Mouse (Mus musculus) hindbrain, embryonic 16.5 days (tissue): ENCODE measurements at regions not wholly inside any gene's neighbourhood (a gene's known extent, or its start where the extent isn't known, plus 50 kb on each side); places are given as distances from the start of the nearest gene placed in this dataset.
"Not testable (repeated sequence)": the region's sequence is repeated elsewhere in the genome, so short reads cannot be mapped to it uniquely, and the experiment has no call there.

Experiments used
- ATAC-seq: fragments of 200-750 bp; cut with Nextera tagmentation; 2 replicates; pipeline ENCODE4 v1.8.0; 2017; ENCODE audit warnings: moderate TSS enrichment, moderate library complexity
- H3K27ac ChIP-seq: fragments of 300-500 bp; sonication (generic); 2 replicates; pipeline ENCODE4 v1.5.1; 2014; ENCODE audit warnings: low read depth, mild to moderate bottlenecking, control low read depth, low read length, moderate library complexity
- H3K27me3 ChIP-seq: fragments of 300-500 bp; sonication (generic); replicated peaks from 2 replicates; pipeline ENCODE4 v1.6.1; 2014; ENCODE audit warnings: low read length; ENCODE audit not compliant: control insufficient read depth, insufficient read depth
- H3K36me3 ChIP-seq: fragments of 300-500 bp; sonication (generic); 2 replicates; pipeline ENCODE4 v1.6.1; 2014; ENCODE audit warnings: mild to moderate bottlenecking, low read length, moderate library complexity, mixed read lengths; ENCODE audit not compliant: control insufficient read depth, insufficient read depth
- H3K4me1 ChIP-seq: fragments of 300-500 bp; sonication (generic); 2 replicates; pipeline ENCODE4 v1.6.1; 2014; ENCODE audit warnings: low read depth, low read length; ENCODE audit not compliant: control insufficient read depth, insufficient read depth
- H3K4me2 ChIP-seq: fragments of 300-500 bp; sonication (generic); 2 replicates; pipeline ENCODE4 v1.6.1; 2014; ENCODE audit warnings: mild to moderate bottlenecking, low read length, control low read depth, moderate library complexity
- H3K4me3 ChIP-seq: fragments of 300-500 bp; sonication (generic); 2 replicates; pipeline ENCODE4 v1.5.1; 2014; ENCODE audit warnings: mild to moderate bottlenecking, low read length, control low read depth, moderate library complexity
- H3K9ac ChIP-seq: fragments of 300-500 bp; sonication (generic); 2 replicates; pipeline ENCODE4 v1.6.1; 2014; ENCODE audit warnings: low read depth, mild to moderate bottlenecking, control low read depth, low read length, moderate library complexity
- H3K9me3 ChIP-seq: fragments of 300-500 bp; sonication (generic); 2 replicates; pipeline ENCODE4 v1.6.1; 2014; ENCODE audit warnings: mild to moderate bottlenecking, low read length, moderate library complexity; ENCODE audit not compliant: control insufficient read depth
- WGBS: fragments of 180-500 bp; shearing (Covaris S2); extraction: QIAGEN DNeasy Blood & Tissue Kit; methylation state at CpG from one replicate; pipeline ENCODE4 v1.1.7; 2014; 5-methylcytosine and 5-hydroxymethylcytosine counted together

DNA sequence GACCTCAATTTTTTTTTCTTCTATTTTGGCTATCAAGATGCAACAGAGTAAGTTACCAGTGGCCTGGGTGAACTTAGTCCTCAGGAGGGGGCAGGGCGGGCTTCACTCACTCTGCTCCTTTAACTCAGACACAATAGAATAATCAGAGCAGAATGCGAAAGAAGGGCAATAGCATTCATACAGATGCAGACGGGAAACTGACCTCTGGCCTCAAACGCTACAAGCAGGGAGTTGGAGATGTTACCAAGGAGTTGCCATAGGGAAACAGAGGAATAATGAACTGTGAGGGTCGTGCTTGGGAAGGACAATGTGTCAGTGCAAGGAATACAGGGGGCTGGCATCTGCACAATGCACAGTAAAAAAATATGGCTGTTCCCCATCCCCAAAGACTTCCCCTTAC is 116.3 kb downstream of the Cand1 start:
- ATAC-seq, result no peak
- Histone ChIP-seq H3K36me3 (no peaks in the 10 kb centered on the region), H3K4me1 (no peaks in the 10 kb centered on the region), H3K4me2 (no peak overlapping the region), H3K4me3 (no peak overlapping the region), H3K9me3 (no peaks in the 10 kb centered on the region), H3K27ac (no peak overlapping the region), H3K9ac (no peak overlapping the region), H3K27me3 (no peaks in the 10 kb centered on the region)
- 15% methylated on average over 5 of the region's 5 CpGs for WGBS

DNA sequence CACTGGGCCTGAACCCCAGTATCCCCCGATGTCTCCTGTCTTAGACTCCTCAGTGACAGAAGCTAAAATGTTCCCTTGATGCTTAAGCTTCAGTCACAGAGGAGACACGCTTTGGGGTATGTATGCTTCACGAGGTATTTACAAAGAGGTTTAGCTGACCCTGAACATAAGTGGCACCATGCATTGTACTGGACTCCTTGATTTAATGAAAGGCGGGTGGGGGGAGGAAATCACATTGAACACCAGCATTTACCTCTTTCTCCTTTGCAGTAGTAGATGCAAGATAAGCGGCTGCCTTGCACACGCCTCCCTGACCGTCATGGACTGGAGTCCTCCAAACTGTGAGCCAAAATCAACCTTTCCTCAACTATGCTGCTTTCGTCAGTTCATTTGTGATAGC is 117.5 kb downstream of the Cand1 start:
- 83% methylated on average over 8 of the region's 8 CpGs for WGBS
- H3K36me3 ChIP-seq, result no peaks in the 10 kb centered on the region
- ATAC-seq, result no peak
- H3K4me1 ChIP-seq, result no peaks in the 10 kb centered on the region
- H3K27me3 ChIP-seq, result no peaks in the 10 kb centered on the region
- no peak overlapping the region for H3K9ac ChIP-seq
- H3K9me3 ChIP-seq, result no peaks in the 10 kb centered on the region
- no peak overlapping the region for H3K4me3 ChIP-seq
- no peak overlapping the region for H3K27ac ChIP-seq
- no peak overlapping the region for H3K4me2 ChIP-seq

DNA sequence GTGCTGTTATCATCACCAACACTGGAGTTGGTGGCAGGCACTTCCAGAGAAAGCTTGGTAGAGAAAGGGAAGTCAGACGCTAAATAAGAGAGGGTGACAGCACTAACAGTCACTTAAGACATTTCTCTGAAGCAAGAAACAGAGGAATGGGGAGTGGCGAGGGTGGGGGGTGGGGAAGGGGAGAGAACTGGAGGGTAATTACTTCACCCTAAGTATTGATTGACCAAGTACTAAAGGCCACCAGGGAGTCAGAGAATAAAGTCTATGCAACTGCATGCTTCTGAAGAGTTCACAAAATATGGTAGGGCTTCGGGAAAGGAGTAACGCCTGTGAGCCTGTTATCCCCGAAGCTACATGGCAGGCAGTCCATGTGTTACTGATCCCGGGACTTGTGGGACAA is 118.3 kb downstream of the Cand1 start:
- no peak overlapping the region for H3K4me3 ChIP-seq
- no peak overlapping the region for H3K9ac ChIP-seq
- H3K27me3 ChIP-seq, result no peaks in the 10 kb centered on the region
- no peaks in the 10 kb centered on the region for H3K4me1 ChIP-seq
- no peaks in the 10 kb centered on the region for H3K9me3 ChIP-seq
- no peak overlapping the region for H3K27ac ChIP-seq
- WGBS, result 59% methylated on average over 6 of the region's 6 CpGs
- no peaks in the 10 kb centered on the region for H3K36me3 ChIP-seq
- no peak overlapping the region for H3K4me2 ChIP-seq
- ATAC-seq, result no peak

DNA sequence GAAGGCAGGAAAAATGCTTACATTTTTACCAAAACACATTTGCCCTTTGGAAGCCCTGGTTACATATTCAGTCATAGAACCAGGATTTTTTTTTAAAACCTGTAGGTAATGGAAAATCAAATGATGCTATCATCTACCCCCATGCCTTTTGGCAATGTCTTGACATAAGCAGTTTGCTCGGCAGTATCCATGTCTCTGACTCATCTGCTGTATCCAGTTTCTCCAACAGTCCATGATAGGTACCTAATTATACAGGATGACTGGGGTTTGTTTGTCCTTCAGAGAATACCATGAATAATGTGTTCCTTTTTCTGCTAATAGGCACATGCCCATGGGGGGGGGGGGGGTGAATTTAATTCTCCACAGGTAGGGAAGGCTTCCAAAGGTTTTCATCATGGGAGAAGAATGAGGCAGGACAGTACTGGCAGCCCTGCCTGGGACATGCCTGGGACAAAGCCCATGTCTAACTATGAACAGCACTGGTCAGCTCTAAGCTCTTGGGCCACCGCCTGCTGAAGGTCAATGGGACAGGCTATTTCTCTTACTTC is 122.9 kb downstream of the Cand1 start:
- Histone ChIP-seq H3K4me2 (no peak overlapping the region), H3K9me3 (no peaks in the 10 kb centered on the region), H3K4me1 (no peaks in the 10 kb centered on the region), H3K27me3 (no peaks in the 10 kb centered on the region), H3K36me3 (no peaks in the 10 kb centered on the region), H3K27ac (no peak overlapping the region), H3K4me3 (no peak overlapping the region), H3K9ac (no peak overlapping the region)
- WGBS, result 70% methylated on average over 2 of the region's 2 CpGs
- ATAC-seq, result no peak

DNA sequence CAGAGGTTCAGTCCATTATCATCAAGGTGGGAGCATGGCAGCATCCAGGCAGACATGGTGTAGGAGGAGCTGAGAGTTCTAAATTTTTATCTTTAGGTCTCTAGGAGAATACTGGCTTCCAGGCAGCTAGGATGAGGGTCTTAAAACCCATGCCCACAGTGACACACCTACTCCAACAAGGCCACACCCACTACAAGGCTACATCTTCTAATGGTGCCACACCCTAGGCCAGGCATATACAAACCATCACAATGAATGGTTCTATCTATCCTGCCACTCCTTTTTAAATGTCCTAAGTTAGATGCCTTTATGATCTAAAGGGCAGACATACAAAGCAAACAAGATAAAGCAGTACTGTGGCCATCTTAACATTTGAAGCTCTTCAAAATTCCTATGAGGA is 124.7 kb downstream of the Cand1 start:
- not testable (repeated sequence) for H3K9me3 ChIP-seq, H3K4me3 ChIP-seq, H3K27ac ChIP-seq, H3K27me3 ChIP-seq, H3K4me2 ChIP-seq, H3K9ac ChIP-seq, ATAC-seq, H3K4me1 ChIP-seq, H3K36me3 ChIP-seq

DNA sequence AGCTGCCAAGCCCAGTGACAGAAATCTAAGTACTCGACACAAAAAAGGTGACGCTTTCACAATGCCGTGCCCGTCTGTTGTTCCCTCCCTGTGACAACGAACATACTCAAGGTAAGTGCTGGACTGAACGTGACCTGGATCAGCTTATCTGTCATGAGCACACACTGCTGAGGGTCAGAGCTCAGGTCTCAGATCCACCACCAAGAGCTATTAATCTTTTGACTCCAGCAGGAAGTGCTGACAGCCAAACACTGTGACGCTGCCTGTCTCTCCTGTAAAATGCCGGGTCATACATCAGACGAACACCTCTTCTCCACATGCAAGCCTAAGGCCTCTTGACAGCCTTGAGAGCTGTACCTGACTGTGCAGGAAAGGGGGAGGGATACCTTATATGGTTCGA is 125.2 kb downstream of the Cand1 start:
- H3K4me2 ChIP-seq, result no peak overlapping the region
- WGBS, result 61% methylated on average over 10 of the region's 10 CpGs
- H3K9me3 ChIP-seq, result no peaks in the 10 kb centered on the region

DNA sequence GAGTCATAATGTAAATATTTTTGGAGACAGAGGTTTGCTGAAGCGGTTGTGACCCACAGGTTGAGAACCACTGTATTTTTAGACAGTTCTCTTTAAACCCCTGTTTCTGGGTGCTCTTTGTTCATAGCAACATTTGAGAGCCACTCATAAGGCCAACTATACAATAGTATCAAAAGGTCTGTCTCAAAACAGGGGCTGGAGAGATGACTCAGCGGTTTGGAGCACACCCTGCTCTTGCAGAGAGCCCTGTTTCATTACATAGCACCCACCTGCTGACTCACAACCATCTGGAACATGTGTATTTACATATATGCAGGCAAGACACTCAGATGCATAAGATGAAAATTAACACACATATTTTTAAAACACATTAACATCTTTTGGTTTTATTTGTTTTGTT is 128.0 kb downstream of the Cand1 start:
- ATAC-seq, result no peak
- Histone ChIP-seq H3K9me3 (no peaks in the 10 kb centered on the region), H3K27me3 (no peaks in the 10 kb centered on the region), H3K4me1 (no peaks in the 10 kb centered on the region; the same call in 1 of the 2 replicates), H3K27ac (no peak overlapping the region), H3K36me3 (no peaks in the 10 kb centered on the region), H3K4me3 (no peak overlapping the region), H3K9ac (no peak overlapping the region), H3K4me2 (no peak overlapping the region)
- WGBS, result 87% methylated on average over 2 of the region's 2 CpGs

More for the DNA sequence above, 125.2 kb downstream of the Cand1 start:
- Histone ChIP-seq H3K9ac (no peak overlapping the region), H3K4me3 (no peak overlapping the region), H3K4me1 (no peaks in the 10 kb centered on the region; the same call in 1 of the 2 replicates), H3K27ac (no peak overlapping the region), H3K27me3 (no peaks in the 10 kb centered on the region), H3K36me3 (no peaks in the 10 kb centered on the region)
- no peak for ATAC-seq

DNA sequence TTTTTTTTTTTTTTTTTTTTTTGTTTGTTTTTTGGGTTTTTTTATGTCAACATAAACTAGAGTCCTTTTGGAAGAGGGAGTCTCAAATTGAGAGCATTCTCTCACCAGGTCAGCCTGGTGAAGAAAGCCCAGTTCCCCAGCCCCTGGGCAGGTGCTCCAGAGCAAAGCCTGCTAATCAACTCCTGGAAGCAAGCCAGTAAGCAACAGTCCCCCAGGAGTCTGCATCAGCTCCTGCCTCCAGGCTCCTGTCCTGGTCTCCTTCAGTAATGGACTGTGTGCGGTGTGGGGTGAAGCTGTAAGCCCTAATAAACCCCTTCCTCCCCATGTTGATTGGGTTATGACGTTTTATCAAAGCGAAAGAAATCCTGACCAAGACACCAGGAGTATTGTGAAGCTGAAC is 128.4 kb downstream of the Cand1 start:
- WGBS, result 73% methylated on average over 3 of the region's 3 CpGs
- H3K27ac ChIP-seq, result no peak overlapping the region
- no peaks in the 10 kb centered on the region for H3K36me3 ChIP-seq
- no peak overlapping the region for H3K4me3 ChIP-seq
- H3K9me3 ChIP-seq, result no peaks in the 10 kb centered on the region
- H3K4me2 ChIP-seq, result no peak overlapping the region
- H3K9ac ChIP-seq, result no peak overlapping the region
- ATAC-seq, result no peak
- no peaks in the 10 kb centered on the region for H3K27me3 ChIP-seq
- H3K4me1 ChIP-seq, result no peaks in the 10 kb centered on the region; the same call in 1 of the 2 replicates

DNA sequence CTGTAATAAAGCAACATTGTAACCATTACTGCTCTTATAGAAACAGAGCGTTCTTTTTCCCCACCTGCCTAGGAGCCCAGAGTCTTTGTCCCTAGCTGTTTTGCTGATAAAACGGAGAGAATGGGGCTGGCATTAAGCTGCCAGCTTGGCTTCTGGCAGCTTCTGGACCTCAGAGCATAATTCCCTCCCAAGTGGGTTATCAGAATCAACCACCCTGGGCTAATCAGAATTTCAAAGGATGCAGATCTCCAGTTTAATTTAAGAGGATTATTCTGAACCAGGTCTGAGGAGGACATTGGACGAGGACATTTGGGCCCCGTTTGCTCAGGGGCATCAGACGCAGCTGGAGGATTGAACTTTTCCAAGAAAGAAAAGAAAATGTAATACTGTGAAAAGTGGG is 129.2 kb downstream of the Cand1 start:
- no peak for ATAC-seq
- H3K9ac ChIP-seq, result no peak overlapping the region
- H3K9me3 ChIP-seq, result no peaks in the 10 kb centered on the region
- no peaks in the 10 kb centered on the region; the same call in 1 of the 2 replicates for H3K4me1 ChIP-seq
- no peak overlapping the region for H3K4me2 ChIP-seq
- H3K4me3 ChIP-seq, result no peak overlapping the region
- WGBS, result 42% methylated on average over 5 of the region's 5 CpGs
- no peak overlapping the region for H3K27ac ChIP-seq
- H3K36me3 ChIP-seq, result no peaks in the 10 kb centered on the region
- no peaks in the 10 kb centered on the region for H3K27me3 ChIP-seq

DNA sequence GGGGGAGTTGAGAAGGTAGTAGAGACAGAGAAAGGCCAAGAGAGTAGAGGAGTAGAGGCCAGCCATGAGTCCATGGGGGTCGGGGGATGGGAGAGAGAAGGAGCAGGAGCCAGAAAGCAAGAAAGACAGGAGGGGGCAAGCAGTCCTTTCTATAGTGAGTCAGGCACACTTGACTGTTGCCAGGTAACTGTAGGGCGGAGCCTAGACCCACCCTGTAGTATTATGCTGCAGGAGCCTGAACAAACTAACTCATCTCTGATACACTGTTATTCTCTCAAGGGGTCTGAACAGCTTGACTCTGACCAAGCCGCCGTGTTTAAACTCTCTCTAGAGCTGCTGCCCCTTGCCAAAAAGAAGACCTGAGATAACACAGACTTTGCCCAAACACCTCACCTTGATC is 130.6 kb downstream of the Cand1 start:
- H3K27me3 ChIP-seq, result no peaks in the 10 kb centered on the region
- H3K4me1 ChIP-seq, result no peaks in the 10 kb centered on the region; the same call in 1 of the 2 replicates
- H3K4me3 ChIP-seq, result no peak overlapping the region
- H3K27ac ChIP-seq, result no peak overlapping the region
- H3K36me3 ChIP-seq, result no peaks in the 10 kb centered on the region
- H3K9me3 ChIP-seq, result no peaks in the 10 kb centered on the region
- no peak overlapping the region for H3K4me2 ChIP-seq
- ATAC-seq, result no peak
- WGBS, result 77% methylated on average over 4 of the region's 4 CpGs
- H3K9ac ChIP-seq, result no peak overlapping the region
